Mouse (Mus musculus) left cerebral cortex, adult 8-10 months (tissue): Measurements from ENCODE around the gene Duxf3. TPM values are rescaled to one million over a fixed set of nuclear protein-coding genes. Genes with fewer than 3 reads are reported as not detected.
"Not testable (repeated sequence)": the region's sequence is repeated elsewhere in the genome, so short reads cannot be mapped to it uniquely, and the experiment has no call there.

Experiments
- DNase-seq, 2 experiments: peaks; one replicate each; pipeline ENCODE4 v3.0.0; 2022; ENCODE audit warnings: low spot score in 2 of 2
- total RNA-seq, 4 experiments: library from RNA; stranded (reverse); gene quantifications; 2 replicates each; pipeline ENCODE4 v1.2.4; 2022

Duxf3 gene
- total RNA-seq = not detected

GRCm38 (mm10) chr10:58232641-58232969 lies at the start of gene Duxf3:
Gene Duxf3 (minus strand): TSS chr10:58232675.
- DNase-seq = not testable (repeated sequence)

- no peak for DNase-seq
These were observed 49.8 kb upstream of the Duxf3 start for GRCm38 (mm10) chr10:58282238-58282637.

GRCm38 (mm10) chr10:58258466-58258865 lies 26.0 kb upstream of the Duxf3 start:
- no peak for DNase-seq

GRCm38 (mm10) chr10:58255954-58256353 lies 23.5 kb upstream of the Duxf3 start:
- no peak for DNase-seq

GRCm38 (mm10) chr10:58255213-58255892 lies 22.9 kb upstream of the Duxf3 start, which contains the start of gene Gcc2:
Gene Gcc2 (plus strand): TSS chr10:58255497.
- DNase-seq = peak; percentile 76 to 92

- DNase-seq = no peak
These were observed 22.2 kb upstream of the Duxf3 start for GRCm38 (mm10) chr10:58254635-58255175.

GRCm38 (mm10) chr10:58249535-58249934 lies 17.1 kb upstream of the Duxf3 start:
- DNase-seq = no peak

- peak; percentile 46 to 69 for DNase-seq
These were observed 6.7 kb upstream of the Duxf3 start for GRCm38 (mm10) chr10:58238984-58239740.

- DNase-seq = no peak
These were observed 4.1 kb upstream of the Duxf3 start, which contains the start of gene Gm4981 for GRCm38 (mm10) chr10:58236613-58237012. Gene Gm4981 (minus strand): TSS chr10:58236701.

- DNase-seq = not testable (repeated sequence)
These were observed 2.5 kb upstream of the Duxf3 start for GRCm38 (mm10) chr10:58234985-58235384.

GRCm38 (mm10) chr10:58233740-58234121 lies 1.3 kb upstream of the Duxf3 start:
- DNase-seq = not testable (repeated sequence)

GRCm38 (mm10) chr10:58233054-58233739 lies 722 bp upstream of the Duxf3 start:
- not testable (repeated sequence) for DNase-seq

GRCm38 (mm10) chr10:58231779-58232640 lies 465 bp downstream of the Duxf3 start:
- DNase-seq = peak; percentile 57 to 80

GRCm38 (mm10) chr10:58231088-58231487 lies 1.4 kb downstream of the Duxf3 start:
- DNase-seq = peak in 1 of 2 experiments; percentile 59

GRCm38 (mm10) chr10:58230021-58230420 lies 2.5 kb downstream of the Duxf3 start:
- DNase-seq = not testable (repeated sequence)

GRCm38 (mm10) chr10:58227798-58228197 lies 4.7 kb downstream of the Duxf3 start:
- peak in 1 of 2 experiments; percentile 17 for DNase-seq

- DNase-seq = not testable (repeated sequence)
These were observed 6.1 kb downstream of the Duxf3 start for GRCm38 (mm10) chr10:58226357-58226756.

GRCm38 (mm10) chr10:58224827-58225785 lies 7.4 kb downstream of the Duxf3 start, which contains the start of gene AW822073:
Gene AW822073 (minus strand): TSS chr10:58224930.
- DNase-seq = peak in 1 of 2 experiments; percentile 58
